Mouse (Mus musculus) midbrain, embryonic 14.5 days (tissue): ENCODE data around the gene Hdhd3. TPM values are rescaled to one million over a fixed set of nuclear protein-coding genes. Genes with fewer than 3 reads are reported as not detected.

Source experiments
- ATAC-seq: fragments of 200-750 bp; cut with Nextera tagmentation; 2 replicates; pipeline ENCODE4 v1.8.0; 2017; ENCODE audit warnings: moderate number of reproducible peaks, moderate library complexity; ENCODE audit not compliant: low FRiP score, low TSS enrichment
- DNase-seq: peaks from one replicate; pipeline ENCODE4 v3.0.0-alpha.2; 2015
- H3K27ac ChIP-seq: fragments of 300-500 bp; sonication (generic); replicated peaks from 2 replicates; pipeline ENCODE4 v1.5.1; 2014; ENCODE audit warnings: mild to moderate bottlenecking, low read depth, low read length, moderate library complexity
- H3K27me3 ChIP-seq: fragments of 300-500 bp; sonication (generic); 2 replicates; pipeline ENCODE4 v1.6.1; 2014; ENCODE audit warnings: low read length, control low read depth, mixed read lengths; ENCODE audit not compliant: control insufficient read depth, insufficient read depth
- H3K36me3 ChIP-seq: fragments of 300-500 bp; sonication (generic); 2 replicates; pipeline ENCODE4 v1.6.1; 2014; ENCODE audit warnings: low read length, control low read depth; ENCODE audit not compliant: control insufficient read depth, insufficient read depth
- H3K4me1 ChIP-seq: fragments of 300-500 bp; sonication (generic); 2 replicates; pipeline ENCODE4 v1.6.1; 2014; ENCODE audit warnings: mild to moderate bottlenecking, antibody characterized with exemption, low read length, control low read depth; ENCODE audit not compliant: control insufficient read depth, insufficient read depth
- H3K4me2 ChIP-seq: fragments of 300-500 bp; sonication (generic); 2 replicates; pipeline ENCODE4 v1.6.1; 2014; ENCODE audit warnings: mild to moderate bottlenecking, low read length, moderate library complexity
- H3K4me3 ChIP-seq: fragments of 300-500 bp; sonication (generic); replicated peaks from 2 replicates; pipeline ENCODE4 v1.5.1; 2014; ENCODE audit warnings: low read depth, low read length
- H3K9ac ChIP-seq: fragments of 300-500 bp; sonication (generic); replicated peaks from 2 replicates; pipeline ENCODE4 v1.6.1; 2014; ENCODE audit warnings: mild to moderate bottlenecking, low read length, moderate library complexity
- H3K9me3 ChIP-seq: fragments of 300-500 bp; sonication (generic); 2 replicates; pipeline ENCODE4 v1.6.1; 2016; ENCODE audit warnings: low read length, control low read depth, mixed read lengths; ENCODE audit not compliant: control insufficient read depth
- WGBS: fragments of 180-500 bp; shearing (Covaris S2); extraction: QIAGEN DNeasy Blood & Tissue Kit; methylation state at CpG from one replicate; pipeline ENCODE4 v1.1.7; 2014; 5-methylcytosine and 5-hydroxymethylcytosine counted together
- polyA plus RNA-seq: library from polyadenylated mRNA; unstranded; fragments of >200 nt; fragmentation: Nextera tagmentation; extraction: Ambion mirVana; gene quantifications from 2 replicates; pipeline ENCODE4 v1.2.1, GENCODE M21; 2014

Gene Hdhd3
- polyA plus RNA-seq, 1 experiment from 2014 or later: 12.8 TPM

- under 1% methylated on average over 59 of the region's 59 CpGs for WGBS
Measured at GRCm38 (mm10) chr4:62524651-62525488, 21.6 kb upstream of the Hdhd3 start, which contains the start of the genes Pole3 and 4933430I17Rik. TSS of gene Pole3 (minus strand) at chr4:62525068. TSS of gene 4933430I17Rik (plus strand) at chr4:62525369.

DNA sequence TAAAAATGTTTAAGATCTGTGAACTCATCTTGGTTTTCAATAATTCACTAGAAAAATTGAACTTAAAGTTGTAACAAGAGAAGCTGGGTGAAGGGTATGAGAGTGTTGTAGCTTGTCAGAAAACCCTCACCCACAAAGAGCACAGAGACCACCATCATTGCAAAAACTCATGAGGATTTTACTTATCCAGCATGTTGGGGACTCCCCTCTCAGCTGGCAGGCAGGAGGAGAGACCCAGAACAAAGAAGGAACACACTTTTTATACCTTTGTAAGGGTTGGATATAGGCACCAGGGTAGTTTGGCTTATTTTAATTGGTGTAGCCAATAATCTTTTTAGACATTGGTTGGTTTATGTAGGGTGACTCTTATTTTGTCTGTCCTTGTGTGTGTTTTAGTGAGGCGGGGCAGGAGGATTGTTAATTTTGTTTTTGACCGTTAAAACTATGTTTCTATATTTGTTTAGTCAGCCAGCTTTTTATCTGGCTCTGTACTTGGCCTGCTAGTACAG lies 17.7 kb upstream of the Hdhd3 start:
- Histone ChIP-seq H3K36me3 (no peaks in the 10 kb centered on the region), H3K9ac (no peak overlapping the region), H3K27ac (no peak overlapping the region), H3K9me3 (no peaks in the 10 kb centered on the region), H3K27me3 (no peaks in the 10 kb centered on the region), H3K4me1 (peaks cover 25% of the 10 kb centered on the region), H3K4me2 (no peak overlapping the region), H3K4me3 (no peak overlapping the region)
- 94% methylated on average over 2 of the region's 2 CpGs for WGBS
- ATAC-seq (no peak), DNase-seq (no peak)

More at GRCm38 (mm10) chr4:62524651-62525488, 21.6 kb upstream of the Hdhd3 start, which contains the start of the genes Pole3 and 4933430I17Rik:
- no peaks in the 10 kb centered on the region for H3K9me3 ChIP-seq
- H3K9ac ChIP-seq: peak within 1 kb of the TSS; percentile 80
- H3K4me2 ChIP-seq: peak within 1 kb of the TSS; percentile 88
- peak within 1 kb of the TSS; percentile 71 for H3K4me3 ChIP-seq
- peak; percentile 99 for DNase-seq
- ATAC-seq: peak; percentile 98
- peaks cover 15% of the 10 kb centered on the region for H3K4me1 ChIP-seq
- H3K27me3 ChIP-seq: no peaks in the 10 kb centered on the region
- no peaks in the 10 kb centered on the region for H3K36me3 ChIP-seq
- peak within 1 kb of the TSS; percentile 96 for H3K27ac ChIP-seq

GRCm38 (mm10) chr4:62519849-62520233 lies 16.6 kb upstream of the Hdhd3 start, which contains the start of gene Alad:
TSS of gene Alad (minus strand) at chr4:62519918.
- ATAC-seq: peak; percentile 87
- Histone ChIP-seq H3K9ac (peak within 1 kb of the TSS; percentile 79), H3K4me2 (peak within 1 kb of the TSS; percentile 68), H3K27ac (peak within 1 kb of the TSS; percentile 76), H3K9me3 (no peaks in the 10 kb centered on the region), H3K36me3 (no peaks in the 10 kb centered on the region), H3K27me3 (no peaks in the 10 kb centered on the region), H3K4me1 (peaks cover 25% of the 10 kb centered on the region), H3K4me3 (peak within 1 kb of the TSS; percentile 74)
- peak; percentile 91 for DNase-seq
- WGBS: under 1% methylated on average over 37 of the region's 37 CpGs

DNA sequence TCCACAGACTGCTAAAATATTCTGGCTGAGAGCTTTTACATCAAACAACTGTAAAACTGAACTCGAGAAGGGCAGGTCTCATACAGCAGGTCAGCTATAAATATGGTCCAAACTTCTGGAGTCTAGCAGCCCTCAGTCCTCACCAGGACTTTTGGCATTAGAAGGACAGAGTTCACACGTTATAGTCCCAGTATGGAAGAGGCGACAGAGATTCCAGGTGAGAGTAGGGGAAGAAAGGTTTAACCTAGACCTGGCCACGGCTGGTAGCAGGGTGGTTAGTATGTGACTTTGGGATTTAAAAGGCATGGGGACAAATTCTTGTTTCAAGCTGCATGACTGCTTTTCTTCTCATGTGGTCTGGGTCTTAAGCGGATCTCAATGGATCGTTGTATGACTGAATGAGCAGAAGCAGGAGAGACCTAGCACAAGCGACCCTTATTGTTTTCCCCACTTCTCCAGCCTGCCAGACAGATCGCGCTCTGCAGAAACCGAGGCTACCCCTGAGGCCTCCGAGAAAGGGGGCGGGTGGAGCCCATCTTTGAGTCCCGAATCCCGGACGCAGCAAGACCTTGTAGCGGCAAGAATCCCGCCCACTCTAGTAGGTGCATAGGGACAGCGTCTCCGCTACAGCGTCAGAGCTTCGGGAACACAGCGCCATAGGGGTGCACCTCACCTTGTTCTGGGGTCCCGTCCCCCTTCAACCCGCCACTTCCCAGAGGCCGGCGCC lies 16.0 kb upstream of the Hdhd3 start:
- ATAC-seq (peak; percentile 80), DNase-seq (no peak)
- Histone ChIP-seq H3K4me2 (peak overlapping the region; percentile 68), H3K36me3 (no peaks in the 10 kb centered on the region), H3K4me3 (peak overlapping the region; percentile 74), H3K27me3 (no peaks in the 10 kb centered on the region), H3K4me1 (peaks cover 22% of the 10 kb centered on the region), H3K27ac (peak overlapping the region; percentile 76), H3K9ac (peak overlapping the region; percentile 79), H3K9me3 (no peaks in the 10 kb centered on the region)
- 2% methylated on average over 26 of the region's 26 CpGs for WGBS

DNA sequence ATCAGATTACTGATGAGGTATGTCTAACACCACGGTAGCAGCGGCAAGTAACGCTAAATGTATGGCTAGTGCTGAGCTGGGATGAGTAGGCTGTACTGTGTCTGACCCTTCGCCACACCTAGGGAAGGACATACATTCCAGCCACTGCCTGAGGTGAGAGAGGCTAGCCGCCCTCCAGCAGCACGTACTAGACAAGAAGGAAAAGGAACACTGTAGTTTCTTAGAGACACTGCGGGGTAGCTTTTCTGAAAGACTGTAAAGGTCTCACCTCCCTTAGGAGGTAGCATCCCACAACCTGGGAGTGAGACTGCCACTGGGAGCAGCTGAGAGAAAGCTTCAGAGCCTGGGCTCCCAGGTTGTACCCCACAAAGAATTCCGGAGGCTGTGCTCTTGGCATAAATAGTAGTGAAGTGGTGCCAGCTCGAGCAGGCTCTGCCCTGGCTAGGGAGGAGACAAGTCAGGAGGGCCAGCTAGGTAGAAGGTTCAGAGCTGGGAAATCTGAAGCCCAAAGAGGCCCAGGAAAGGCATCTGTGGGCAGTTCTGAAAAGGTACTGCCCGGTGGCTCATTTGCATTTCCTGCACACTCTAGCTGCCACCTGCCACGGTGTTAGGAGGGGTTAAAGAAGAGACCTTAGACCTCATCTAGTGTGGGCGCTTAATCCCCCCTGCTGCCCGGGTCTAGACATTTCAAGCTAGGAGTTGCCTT lies 15.3 kb upstream of the Hdhd3 start:
- Histone ChIP-seq H3K36me3 (0 out of 2 replicates have a peak, but pooled peaks cover 5% of the 10 kb centered on the region), H3K9me3 (no peaks in the 10 kb centered on the region), H3K4me1 (peaks cover 17% of the 10 kb centered on the region), H3K27ac (no peak overlapping the region), H3K9ac (peak overlapping the region; percentile 79), H3K4me2 (peak overlapping the region; percentile 68), H3K4me3 (peak overlapping the region; percentile 74), H3K27me3 (no peaks in the 10 kb centered on the region)
- WGBS: 54% methylated on average over 13 of the region's 13 CpGs
- DNase-seq: no peak
- no peak for ATAC-seq

DNA sequence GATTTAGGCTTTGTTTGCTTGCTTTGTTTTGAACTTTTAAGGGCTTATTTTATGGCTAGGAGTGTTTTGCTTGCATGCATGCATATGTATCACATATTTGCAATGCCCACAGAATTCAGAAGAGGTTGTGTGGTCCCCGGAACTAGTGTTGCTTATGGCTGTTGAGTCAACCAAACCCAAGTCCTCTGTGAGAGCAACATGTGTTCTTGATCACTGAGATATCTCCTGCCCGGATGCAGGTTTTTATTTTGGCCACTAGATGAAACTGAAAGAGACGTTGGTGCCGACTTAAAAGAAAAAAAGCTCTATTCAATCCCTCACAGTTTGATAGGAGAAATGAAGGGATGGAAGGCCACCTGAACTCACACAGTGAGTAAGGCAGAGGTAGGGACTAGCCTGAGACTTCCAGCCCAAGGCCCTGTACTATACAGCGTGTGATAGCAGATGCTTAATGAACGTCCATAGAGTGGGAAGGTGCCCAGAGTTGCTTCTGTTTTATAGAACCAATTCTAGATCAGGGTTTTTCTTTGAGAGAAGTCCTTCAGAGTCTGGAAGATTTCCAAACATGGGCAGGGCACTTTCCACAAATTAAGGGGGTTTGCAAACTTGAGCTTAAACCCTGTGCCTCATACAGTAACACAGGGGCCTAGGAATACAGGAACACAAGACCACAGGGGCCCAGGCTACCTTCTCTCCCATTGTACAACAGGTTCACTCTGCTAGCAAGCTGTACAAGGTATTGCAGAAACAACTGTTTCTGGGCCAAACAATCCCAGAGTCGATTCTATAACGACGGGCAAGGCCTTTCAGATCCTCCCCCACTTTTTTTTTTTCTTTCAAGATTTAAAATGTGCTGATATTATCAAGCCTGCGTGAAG lies 14.5 kb upstream of the Hdhd3 start:
- Histone ChIP-seq H3K27me3 (no peaks in the 10 kb centered on the region), H3K9me3 (no peaks in the 10 kb centered on the region), H3K27ac (no peak overlapping the region), H3K36me3 (peaks cover 12% of the 10 kb centered on the region), H3K4me1 (peaks cover 17% of the 10 kb centered on the region), H3K4me3 (no peak overlapping the region), H3K4me2 (no peak overlapping the region), H3K9ac (0 out of 2 replicates have a peak overlapping the region, but pooled peaks have one; percentile 2)
- DNase-seq (no peak), ATAC-seq (no peak)
- WGBS: 90% methylated on average over 10 of the region's 10 CpGs

DNA sequence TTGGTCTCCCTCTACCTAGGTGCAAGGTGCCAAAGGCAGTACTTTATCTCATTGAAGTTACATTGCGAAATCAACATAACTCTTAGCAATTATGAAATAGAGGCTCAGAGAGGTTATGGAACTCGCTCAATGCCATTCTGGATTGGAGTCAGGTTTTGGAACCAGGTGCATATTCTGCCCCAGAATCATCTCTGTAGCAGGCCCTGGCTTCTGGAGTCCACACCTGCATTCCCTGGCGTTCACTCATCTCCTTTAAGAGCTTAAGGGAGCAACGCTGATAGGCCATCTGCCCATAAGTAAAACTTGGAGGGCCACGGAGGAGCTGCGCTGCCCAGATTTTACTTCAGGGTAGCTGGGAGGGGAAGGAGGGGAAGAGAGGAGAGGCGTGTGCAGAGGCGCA lies 13.8 kb upstream of the Hdhd3 start:
- no peak for ATAC-seq

More for the DNA sequence above, 13.8 kb upstream of the Hdhd3 start:
- H3K9ac ChIP-seq: no peak overlapping the region
- no peak overlapping the region for H3K4me2 ChIP-seq
- H3K9me3 ChIP-seq: no peaks in the 10 kb centered on the region
- peaks cover 17% of the 10 kb centered on the region for H3K4me1 ChIP-seq
- no peak overlapping the region for H3K27ac ChIP-seq
- WGBS: 93% methylated on average over 8 of the region's 8 CpGs
- DNase-seq: no peak
- H3K27me3 ChIP-seq: no peaks in the 10 kb centered on the region
- no peak overlapping the region for H3K4me3 ChIP-seq
- peaks cover 20% of the 10 kb centered on the region for H3K36me3 ChIP-seq
